Mouse (Mus musculus): ENCODE results near the gene Megf11. TPM values are rescaled to one million over a fixed set of nuclear protein-coding genes. Genes with fewer than 3 reads are reported as not detected.

The Megf11 gene
- total RNA-seq, 2 experiments from 2014 or later: 0.27 to 0.31 TPM

GRCm38 (mm10) chr9:64506440-64507206, 121.2 kb downstream of the Megf11 start:
- no peak for DNase-seq
- intact Hi-C loops (cut with DNase I; ENCODE audit: low total_unique reads): no loop called here

- intact Hi-C loops (cut with DNase I; ENCODE audit: low total_unique reads): no loop called here
- no peak for DNase-seq
These were observed 121.7 kb downstream of the Megf11 start for GRCm38 (mm10) chr9:64507207-64507517.

DNA sequence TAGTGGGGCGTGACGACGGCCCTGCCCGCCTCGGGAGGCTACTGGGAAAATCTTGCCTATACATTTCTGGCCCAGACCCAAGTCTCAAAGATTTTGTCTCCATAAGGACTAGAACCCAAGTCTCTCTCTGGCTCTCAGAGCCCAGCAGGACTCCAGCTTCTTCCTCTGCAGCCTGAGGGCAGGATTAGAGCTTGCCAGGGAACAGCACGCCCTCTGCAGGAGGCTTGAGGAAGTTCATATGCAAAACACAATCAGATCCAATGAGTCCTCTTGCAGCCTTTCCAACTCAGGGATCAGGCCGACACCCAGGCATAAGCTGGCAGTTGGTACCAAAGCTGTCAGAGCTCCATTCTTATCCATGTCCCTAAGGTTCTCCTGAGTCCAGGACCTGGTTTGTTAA, 122.6 kb downstream of the Megf11 start:
- no peak for DNase-seq
- intact Hi-C loops (cut with DNase I; ENCODE audit: low total_unique reads): no loop called here

- intact Hi-C loops (cut with DNase I; ENCODE audit: low total_unique reads): no loop called here
- DNase-seq: no peak
These were observed 129.4 kb downstream of the Megf11 start for GRCm38 (mm10) chr9:64514826-64515225.

DNA sequence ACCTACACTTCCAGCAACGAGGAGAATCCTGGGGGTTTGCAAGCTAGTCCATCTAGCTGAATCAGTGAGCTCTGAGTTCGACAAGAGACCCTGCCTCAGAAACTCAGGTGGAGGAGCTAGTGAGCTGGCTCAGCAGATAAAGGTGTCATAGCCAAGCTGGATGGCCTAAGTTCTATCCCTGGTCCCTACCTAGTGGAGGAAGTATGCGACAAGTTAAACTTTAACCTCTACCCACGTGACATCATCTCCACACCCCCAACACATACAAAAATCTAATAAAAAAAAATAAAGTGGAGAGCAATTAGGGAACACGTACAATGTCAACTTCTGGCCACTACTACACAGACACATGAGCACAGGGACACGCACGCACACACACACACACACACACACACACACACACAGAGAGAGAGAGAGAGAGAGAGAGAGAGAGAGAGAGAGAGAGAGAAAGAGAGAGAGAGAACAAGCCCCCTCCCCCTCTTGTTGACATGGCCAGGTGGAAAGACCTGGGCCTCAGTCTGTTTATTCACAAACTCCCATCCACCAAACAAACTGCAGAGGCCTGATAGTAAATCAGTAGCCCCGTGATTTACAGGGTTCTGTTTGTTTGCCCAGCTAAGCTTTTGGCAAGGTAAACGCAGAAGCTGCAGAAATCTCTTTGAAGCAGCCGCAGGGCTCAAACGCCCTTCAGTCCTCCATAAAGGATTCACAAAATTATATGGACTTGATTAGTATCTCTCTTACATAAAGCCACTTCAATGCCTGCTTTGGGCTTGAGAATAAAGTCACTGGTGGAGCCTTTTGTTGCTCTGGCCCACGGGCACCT, 134.7 kb downstream of the Megf11 start:
- no peak for DNase-seq
- intact Hi-C loops (cut with DNase I; ENCODE audit: low total_unique reads): no loop called here

GRCm38 (mm10) chr9:64520747-64521283, 135.4 kb downstream of the Megf11 start:
- no peak for DNase-seq
- intact Hi-C loops (cut with DNase I; ENCODE audit: low total_unique reads): no loop called here

GRCm38 (mm10) chr9:64523264-64524045, 138.0 kb downstream of the Megf11 start:
- intact Hi-C loops (cut with DNase I; ENCODE audit: low total_unique reads): no loop called here
- DNase-seq: no peak

DNA sequence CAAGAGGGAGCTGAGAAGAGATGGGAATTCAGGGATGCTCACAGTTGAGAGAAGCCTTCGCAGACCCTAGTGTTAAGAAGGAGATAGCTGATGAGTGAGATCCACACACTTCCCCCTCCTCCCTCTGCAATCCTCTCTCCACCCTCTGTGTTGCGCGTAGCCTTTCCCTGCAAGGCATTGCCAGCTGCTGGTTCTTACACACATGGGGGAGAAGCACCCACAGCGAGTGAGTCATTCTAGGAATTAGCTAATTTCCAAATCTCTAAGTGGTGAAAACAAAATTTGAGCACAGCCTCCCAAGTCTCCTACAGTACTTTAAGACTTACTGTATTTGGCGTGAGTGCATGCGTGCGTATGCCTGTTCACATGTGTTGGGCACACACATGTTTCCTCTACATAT, 142.6 kb downstream of the Megf11 start:
- no peak for DNase-seq

GRCm38 (mm10) chr9:64528595-64528994, 143.2 kb downstream of the Megf11 start:
- DNase-seq: no peak
- intact Hi-C loops (cut with DNase I; ENCODE audit: low total_unique reads): no loop called here

More for the DNA sequence above, 142.6 kb downstream of the Megf11 start:
- intact Hi-C loops (cut with DNase I; ENCODE audit: low total_unique reads): no loop called here

GRCm38 (mm10) chr9:64531935-64532334, 146.5 kb downstream of the Megf11 start:
- DNase-seq: no peak
- intact Hi-C loops (cut with DNase I; ENCODE audit: low total_unique reads): no loop called here

GRCm38 (mm10) chr9:64532711-64533242, 147.4 kb downstream of the Megf11 start:
- DNase-seq: no peak
- intact Hi-C loops (cut with DNase I; ENCODE audit: low total_unique reads): no loop called here

- intact Hi-C loops (cut with DNase I; ENCODE audit: low total_unique reads): no loop called here
- no peak for DNase-seq
These were observed 148.2 kb downstream of the Megf11 start for GRCm38 (mm10) chr9:64533488-64534119.

DNA sequence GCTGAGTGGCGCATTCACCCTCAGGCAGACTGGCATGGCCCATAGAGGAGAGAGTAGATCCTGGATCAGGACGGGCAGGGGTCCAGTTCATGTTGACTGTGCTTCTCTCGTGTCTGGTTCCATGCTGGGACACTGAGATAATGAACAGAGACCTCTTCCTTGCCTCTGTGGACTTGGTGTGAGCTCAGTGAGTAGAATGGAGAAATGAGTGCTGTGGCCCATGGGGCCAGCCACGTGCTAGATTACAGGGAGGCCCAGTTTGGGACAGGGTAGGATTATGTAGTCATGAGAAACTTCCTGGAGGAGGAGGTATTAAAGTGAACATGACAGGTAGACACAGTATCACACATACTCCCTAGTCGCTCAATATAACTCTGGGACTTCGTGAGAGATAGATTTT, 148.9 kb downstream of the Megf11 start:
- intact Hi-C loops (cut with DNase I; ENCODE audit: low total_unique reads): no loop called here
- no peak for DNase-seq

DNA sequence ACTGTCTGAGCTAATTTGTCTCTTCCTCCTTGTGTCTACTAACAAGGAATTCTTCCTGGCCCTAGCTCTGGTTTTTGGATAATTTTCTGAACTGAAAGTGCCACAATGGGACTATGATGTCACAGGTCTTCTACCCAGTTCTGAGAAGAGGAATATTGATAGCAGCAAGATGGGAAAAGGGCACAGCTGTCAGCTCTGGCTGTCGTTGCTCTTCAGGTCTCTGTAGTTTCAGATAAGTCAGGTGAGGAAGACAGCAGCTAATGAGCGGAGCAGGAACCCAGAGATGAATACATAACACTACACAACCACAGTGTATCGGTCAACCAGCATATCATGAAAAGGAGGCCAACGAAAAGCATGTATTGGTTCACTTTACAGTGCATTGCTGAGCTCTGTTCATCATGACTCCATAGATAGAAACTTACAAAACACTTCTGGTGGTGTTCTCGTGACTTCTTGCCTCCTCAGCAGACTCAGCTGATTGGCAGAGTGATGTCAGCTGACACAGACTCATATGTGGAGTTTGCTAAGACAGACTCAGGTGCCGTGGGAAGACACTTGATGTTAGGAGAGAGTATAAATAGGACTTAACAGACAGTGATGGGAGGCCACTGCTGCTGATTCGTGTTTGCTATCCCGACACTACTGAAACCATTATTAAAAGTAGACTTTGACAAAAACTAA, 149.6 kb downstream of the Megf11 start:
- intact Hi-C loops (cut with DNase I; ENCODE audit: low total_unique reads): no loop called here
- no peak for DNase-seq

DNA sequence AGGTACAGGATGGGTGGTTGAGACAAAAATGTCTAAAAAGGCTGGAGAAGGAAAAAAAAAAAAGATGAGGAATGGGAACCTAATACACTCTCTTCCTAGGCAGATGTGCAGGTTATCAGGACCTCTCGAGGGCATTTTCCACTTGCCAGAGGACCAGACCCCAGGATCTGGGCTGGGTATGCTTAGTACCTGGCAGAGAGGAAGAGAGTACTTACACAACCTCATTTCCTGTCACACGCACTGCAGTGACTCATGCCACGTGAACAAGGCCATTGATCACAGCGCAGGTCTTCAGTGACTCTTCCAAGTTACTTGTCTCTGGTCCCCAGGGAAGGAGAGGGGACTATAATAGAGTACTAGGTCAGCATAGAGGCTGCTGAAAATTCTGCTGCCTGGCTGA, 152.4 kb downstream of the Megf11 start:
- no peak for DNase-seq
- intact Hi-C loops (cut with DNase I; ENCODE audit: low total_unique reads): no loop called here

DNA sequence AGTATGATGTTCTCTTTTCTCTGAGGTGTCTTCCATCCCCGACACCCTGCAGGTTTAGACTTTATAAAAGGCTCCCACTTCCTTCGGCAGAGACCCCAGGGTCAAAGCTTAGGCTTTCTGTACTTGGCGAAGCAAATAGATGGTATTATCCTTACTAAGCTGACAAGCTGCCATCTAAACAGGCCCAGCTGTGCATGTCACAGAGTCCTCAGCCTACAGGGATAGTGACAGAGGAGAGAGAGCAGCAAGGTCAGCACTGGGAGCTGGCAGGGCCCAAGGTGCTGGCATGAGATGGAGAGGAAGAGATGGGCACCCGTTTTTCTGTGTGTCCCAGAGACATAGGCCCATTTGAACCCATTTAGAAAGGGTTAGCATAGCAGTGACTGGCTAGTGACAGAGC, 156.8 kb downstream of the Megf11 start:
- intact Hi-C loops (cut with DNase I; ENCODE audit: low total_unique reads): no loop called here
- no peak for DNase-seq

GRCm38 (mm10) chr9:64543125-64543524, 157.7 kb downstream of the Megf11 start:
- intact Hi-C loops (cut with DNase I; ENCODE audit: low total_unique reads): no loop called here
- no peak for DNase-seq

DNA sequence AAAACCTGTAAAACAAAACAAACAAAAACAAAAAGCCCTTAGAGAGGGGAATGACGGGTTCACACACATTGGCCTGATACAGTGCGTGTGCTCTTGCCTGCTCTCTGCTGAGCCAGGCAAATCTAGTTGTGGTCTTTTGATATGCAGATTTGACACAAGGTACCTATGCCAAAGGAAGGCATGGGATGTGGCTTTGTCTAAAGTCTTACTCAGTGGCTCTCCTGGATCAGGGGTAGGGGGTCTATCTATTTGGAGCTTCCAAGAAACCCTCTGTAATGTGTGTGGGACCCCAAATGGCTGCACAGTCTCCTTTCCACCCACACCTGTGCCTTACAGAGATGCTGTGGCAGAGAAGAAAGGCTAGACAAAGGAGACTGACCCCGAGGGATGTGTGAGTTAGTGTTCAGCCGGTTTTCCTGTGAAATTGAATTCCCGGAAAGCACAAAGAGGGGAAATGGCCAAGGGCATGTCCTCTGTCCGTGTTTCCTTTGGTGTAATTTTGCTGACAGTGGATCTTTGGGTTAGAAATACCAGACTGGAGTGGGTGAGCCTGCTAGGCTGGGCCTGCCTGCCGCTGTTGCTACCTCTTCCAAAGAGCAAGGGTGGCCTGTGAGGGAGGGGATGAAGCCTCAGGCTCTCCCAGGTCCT, 161.0 kb downstream of the Megf11 start:
- intact Hi-C loops (cut with DNase I; ENCODE audit: low total_unique reads): no loop called here

More for the DNA sequence above, 161.0 kb downstream of the Megf11 start:
- DNase-seq: no peak

All from gastrocnemius, postnatal 14 days (tissue).